Mouse (Mus musculus) v-Abl transformed pro-B cells (cell line): ENCODE results near the gene Efcab6.

Source experiments
- in situ Hi-C, 2 experiments: fragments of 400-800 bp; cut with MboI; formaldehyde crosslinking; loops; one replicate each; pipeline ENCODE4 v1.15.1; 2025; ENCODE audit not compliant: unreplicated experiment in 2 of 2

Efcab6 gene

DNA sequence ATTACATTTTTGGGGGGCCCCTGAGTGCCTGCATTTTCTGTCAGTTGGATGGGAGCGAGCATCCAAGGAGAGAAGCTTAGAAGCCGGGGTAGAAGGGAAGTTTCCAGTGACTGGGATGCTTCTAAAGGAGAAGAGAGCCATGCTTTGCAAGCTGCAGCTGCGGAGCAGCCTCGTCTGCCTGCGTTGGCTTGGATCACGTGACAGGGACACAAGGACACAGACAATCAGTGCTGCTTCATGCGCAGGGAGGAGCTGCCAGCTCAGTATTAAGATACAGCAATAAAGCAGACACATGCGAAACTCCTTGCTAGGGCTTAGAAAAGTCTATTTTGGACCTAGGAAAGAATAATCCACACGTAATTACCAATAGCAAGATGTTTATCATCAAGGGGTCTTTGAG is 167.9 kb downstream of the Efcab6 start:
- in situ Hi-C loops = no loop called here

DNA sequence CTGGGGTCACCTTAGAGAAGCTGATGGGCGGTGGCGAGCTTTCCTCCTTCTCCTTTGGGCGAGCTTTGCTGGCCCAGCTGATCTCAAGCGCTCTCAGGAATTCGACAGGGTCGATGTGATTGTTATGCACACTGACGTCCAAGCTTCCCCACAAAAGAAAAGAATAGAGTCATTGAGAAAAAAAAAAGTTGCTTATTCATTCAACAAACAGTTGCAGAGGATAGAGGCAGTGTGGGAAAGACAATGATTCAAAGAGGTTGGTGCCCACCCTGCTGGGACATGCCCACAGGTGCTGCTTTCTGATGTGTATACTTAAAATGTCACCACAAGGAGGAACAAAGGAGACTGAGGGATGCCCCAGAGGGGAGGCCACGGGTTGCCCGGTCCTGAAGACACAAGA is 169.2 kb downstream of the Efcab6 start:
- in situ Hi-C loops = no loop called here

DNA sequence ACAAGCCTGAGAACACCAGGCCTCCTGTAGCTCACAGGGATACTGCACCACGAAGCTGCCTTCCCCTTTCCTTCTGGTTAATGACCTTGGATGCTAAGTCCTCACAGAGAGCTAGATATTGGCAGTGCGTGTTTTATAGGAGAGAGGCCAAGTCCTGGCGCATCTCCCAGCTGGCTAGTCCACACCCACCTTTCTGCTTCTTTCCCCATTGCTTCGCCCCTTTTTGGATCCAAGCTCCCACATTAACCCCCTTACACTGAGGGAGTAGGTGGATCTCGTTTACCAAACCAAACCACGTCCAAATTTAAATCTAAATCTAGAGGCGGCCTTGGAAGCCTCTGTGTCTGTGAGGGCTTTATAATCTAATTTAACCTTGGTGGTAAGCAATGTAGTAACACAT is 170.9 kb downstream of the Efcab6 start:
- in situ Hi-C loops = no loop called here

DNA sequence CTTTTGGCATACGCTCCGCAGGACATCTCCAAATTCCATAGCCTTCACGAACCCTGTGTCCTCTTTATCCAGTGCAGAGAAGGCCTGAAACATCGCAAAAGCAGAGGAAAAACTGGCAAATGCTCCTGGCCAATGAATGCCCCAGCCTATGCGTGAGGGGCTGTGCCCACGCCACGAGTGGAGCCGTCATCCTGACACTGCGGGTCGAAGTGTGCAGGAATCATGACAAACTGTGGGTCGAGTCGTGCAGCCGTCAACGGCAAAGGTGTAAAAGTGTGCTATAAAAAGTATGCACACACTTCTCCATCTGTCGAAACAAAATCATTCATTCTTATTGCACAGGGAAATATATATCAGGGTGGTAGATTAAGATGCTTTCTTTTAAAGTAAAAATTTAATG is 172.3 kb downstream of the Efcab6 start:
- in situ Hi-C loops = no loop called here

DNA sequence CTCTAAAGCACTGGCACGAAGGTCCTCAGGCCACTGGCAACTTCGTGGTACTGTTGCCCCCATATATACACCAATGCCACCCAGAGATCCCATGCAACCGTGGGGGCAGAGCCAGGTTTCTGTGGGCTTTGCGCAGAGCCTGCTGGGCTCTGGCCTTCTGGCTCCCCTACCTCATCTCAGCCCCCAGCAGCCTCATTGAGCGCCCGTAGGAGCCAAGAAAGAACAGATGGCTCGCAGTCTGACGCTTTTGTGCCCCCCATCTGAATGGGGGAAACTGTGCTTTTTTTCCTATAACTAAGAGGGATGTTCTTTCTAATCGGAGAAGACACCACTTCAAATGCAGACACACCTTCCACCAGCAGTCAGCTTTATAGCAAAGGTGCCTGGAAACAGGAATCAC is 180.9 kb downstream of the Efcab6 start:
- in situ Hi-C loops = no loop called here

DNA sequence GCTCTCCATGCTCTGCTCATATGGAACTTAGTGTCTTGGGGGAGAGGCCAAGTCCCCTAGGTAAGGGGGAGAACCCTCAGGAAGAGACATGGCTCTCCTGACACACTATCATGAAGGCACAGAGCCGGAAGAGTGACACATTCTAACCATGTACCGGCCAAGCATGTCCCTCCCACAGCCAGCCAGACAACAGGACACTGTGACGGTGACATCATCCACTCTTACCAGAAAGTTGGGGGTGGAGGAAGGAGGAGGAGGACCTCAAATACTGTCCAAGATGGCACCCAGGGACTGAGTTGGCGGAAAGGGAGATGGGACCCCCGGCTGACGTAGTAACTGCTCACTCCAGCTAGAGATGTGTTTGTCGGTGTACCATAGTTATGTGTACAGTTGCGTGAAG is 181.4 kb downstream of the Efcab6 start:
- in situ Hi-C loops = no loop called here

DNA sequence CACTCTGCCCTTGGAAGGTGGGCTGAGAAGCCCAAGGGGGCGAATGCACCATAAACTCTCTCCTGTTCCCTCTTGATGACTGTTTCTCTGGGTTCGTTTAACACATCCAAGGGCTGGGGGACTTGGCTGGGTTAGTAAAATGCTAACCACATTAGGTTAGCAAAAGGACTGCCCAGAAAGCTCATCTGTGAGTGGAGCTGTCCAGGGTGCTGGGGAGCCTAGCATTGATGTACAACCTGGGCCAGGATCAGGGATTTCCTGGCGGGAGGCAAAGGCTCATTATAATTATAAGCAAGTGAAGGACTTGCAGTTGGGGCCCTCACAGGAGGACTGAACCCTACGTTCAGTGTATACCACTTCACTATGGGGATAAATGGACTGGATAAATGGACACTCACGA is 185.3 kb downstream of the Efcab6 start:
- in situ Hi-C loops = no loop called here

DNA sequence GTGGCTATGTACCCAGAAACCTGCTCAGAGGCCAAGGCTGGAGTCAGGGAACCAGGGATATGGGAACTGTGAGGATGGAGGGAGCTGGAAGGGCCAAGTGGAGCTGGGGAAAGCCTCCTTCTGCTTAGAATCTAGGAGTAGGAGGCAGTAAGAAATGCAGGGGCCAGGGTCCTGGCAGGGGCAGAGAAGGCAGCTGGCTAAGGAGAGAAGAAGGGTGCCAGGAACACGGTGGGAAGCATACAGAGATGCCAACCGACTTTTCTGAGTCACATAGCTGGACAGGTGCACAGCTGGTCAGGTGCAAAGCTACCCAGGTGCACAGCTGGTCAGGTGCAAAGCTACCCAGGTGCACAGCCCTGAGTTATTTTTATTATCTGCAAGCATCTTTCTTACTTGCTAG is 187.3 kb downstream of the Efcab6 start:
- in situ Hi-C loops = no loop called here

DNA sequence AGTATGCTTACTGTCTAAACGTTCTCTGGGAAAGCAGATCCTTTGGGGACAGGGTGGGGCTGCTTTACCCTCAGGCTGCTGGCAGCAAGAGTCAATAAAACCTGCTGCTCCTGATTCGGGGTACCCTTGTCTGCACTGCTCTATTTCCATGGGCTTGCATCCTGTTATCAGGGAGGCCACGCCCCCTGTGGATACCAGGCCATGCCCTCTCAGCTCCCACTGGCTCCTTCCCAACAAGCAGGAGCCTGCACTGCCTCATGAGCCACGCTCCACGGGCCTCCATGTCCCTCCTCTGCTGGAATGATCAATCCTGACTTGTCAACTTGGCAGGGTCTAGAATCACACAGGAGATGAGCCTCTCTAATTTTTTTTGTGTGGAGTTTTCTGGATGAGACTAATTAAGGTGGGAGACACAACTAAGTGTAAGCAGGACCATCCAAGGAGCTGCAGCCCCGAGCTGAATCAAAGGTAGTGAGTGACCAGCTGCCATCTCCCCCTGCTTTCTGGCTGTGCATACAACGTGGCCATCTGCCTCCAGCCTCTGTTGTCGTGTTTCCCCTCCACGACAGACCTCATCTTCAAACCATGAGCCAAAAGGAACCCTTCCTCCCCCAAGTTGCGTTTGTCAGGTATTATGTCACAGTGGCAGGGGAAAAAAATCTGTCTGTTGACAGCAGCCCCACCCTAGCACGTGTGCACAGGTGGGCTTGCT is 187.9 kb downstream of the Efcab6 start:
- in situ Hi-C loops = no loop called here

DNA sequence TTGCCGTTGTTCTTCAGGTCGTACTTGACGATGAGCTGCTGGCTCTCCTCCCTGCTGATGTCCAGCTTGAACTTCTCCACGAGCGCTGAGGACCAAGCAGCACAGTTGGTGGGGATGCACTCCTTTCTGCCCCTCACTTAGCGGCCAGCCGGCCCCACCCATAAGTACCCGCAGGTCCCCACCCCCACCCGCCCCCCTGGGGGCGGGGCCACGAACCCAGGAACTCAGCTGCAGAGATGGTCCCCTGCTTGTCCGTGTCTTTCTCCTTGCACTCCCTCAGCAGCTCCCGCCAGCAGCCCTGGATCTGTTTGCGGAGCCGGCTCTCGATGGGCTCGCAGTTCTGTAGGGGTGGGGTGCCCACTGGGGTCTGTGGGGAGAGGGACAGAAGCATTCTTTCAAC is 194.2 kb downstream of the Efcab6 start:
- in situ Hi-C loops = no loop called here

DNA sequence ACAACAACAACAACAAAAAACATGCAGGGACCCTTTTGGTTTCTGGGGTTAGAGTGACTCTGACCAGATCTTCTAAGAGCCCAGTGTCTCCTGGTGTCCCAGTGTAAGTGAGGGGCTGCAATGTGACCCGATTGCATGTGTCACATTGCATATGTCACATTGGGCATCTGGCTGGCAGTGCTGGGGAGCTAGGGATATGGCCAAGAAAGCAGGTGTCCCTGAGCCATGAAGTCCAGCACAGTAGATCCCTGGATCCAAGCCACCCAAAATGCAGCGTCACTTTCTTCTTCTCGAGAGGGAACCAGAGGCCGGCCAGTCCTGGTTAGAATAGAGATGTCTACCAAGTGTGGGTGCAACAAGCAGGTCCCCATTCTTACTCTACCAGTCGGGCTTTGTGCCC is 199.6 kb downstream of the Efcab6 start:
- in situ Hi-C loops = no loop called here

DNA sequence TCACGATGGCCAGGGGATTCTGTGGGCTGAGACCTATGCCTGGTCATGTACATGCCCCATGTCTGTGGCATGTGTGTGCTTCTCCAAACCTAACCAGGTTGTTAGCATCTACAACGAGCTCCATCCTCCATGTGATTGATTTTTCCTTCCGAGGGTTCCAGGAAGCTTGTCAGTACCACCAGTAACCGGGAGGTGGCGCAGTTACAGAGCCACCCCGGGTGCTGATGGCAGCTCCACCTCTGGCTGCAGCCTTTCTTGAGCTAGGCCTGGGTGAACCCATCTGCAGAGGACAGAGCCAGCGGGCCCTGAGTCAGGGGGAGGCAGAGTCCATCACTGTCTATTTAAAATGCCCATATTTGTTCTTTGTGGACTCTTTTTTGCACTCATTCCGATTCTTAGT is 208.1 kb downstream of the Efcab6 start:
- in situ Hi-C loops = no loop called here

DNA sequence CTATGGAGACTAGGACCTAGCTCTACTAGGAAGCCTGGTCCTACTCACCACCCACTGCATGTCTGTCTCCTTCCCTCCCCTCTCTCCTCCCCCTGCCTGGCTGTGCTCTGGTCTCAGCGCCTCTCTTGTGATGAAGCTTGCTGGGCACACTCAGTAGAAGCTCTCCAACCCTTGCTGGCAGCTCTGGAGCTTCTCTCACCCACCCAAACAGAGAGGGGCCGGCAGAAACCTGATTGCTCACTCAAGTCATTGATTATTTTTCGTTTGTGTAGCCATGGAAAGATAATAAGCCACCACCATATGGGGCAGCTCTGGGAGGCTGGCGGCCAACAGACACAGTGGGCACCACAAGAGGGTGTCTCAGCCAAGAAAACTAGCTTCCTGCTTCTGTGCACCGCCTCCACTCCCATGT is 211.8 kb downstream of the Efcab6 start:
- in situ Hi-C loops = no loop called here

DNA sequence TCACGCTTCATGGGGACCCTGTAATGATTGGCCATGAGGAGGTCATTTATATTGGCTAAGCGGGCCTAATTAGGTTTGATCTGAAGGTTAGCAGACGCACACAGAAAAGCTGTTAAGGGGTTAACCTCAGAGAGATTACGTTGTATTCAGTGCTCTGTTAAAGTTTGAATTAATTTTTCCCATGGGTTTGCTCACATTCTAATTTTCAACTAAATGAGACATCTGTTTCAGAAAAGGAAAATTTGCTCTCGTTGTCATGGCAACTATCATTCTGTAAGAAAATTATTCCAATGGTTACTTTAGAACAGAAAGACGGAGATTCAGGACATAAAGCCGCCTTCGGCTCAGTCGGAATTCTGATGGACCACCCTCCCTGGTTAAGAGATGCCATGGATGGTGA is 217.0 kb downstream of the Efcab6 start:
- in situ Hi-C loops = no loop called here

DNA sequence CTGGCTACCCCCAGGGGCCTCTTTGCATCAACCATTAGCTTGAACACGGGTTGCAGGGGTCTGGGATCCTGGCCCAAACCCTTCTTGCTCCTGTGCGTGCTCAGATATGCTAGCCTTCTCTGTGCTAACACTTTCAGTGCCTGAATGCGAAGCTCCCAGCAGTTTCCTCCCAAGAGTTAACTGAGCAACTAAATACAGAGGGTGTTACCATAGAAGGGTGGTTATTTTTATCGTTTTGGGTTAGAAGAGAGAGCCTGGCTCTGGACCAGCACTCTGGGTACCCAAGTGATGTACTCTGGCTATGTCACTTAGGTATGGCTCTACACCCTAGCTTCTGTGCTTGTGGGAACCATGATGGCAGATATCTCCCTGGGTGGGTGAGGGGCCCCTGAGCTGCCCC is 217.7 kb downstream of the Efcab6 start:
- in situ Hi-C loops = no loop called here

DNA sequence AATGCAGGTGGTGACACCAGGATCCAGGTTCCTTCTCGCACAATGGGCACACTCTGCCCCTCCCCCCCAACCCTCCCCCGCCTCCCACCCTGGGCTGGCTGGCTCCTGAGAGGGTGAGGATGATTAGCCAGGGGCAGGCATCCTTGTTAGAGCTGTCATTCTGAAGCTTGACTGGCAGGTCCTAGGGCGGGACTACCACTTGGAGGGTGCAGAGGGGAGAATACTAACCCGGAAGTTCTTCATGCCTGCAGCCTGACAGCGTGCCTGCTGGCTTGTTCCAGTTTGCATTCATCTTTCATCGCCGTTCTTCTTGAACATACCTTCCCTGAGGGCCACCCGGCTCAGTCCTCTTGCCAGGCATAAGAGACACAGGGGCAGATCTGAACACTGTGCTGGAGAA is 218.6 kb downstream of the Efcab6 start:
- in situ Hi-C loops = no loop called here

DNA sequence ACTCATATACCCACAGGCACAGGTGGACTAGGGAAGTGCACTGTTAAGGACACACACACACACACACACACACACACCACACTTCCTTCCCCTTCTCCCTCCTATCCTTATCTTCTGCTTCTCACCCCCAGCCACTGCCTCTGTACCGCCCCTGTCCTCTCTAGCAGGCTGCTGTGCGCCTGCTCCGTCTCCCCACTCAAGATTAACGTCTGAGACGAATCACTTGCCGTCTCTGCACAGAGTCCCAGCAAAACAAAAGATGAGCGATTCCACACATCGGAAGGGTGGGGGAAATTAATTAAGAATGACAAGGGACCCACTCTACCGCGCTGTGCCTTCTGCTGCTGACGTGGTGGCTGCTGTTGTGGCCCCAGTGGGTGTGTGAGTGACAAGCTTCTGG is 219.4 kb downstream of the Efcab6 start:
- in situ Hi-C loops = no loop called here

DNA sequence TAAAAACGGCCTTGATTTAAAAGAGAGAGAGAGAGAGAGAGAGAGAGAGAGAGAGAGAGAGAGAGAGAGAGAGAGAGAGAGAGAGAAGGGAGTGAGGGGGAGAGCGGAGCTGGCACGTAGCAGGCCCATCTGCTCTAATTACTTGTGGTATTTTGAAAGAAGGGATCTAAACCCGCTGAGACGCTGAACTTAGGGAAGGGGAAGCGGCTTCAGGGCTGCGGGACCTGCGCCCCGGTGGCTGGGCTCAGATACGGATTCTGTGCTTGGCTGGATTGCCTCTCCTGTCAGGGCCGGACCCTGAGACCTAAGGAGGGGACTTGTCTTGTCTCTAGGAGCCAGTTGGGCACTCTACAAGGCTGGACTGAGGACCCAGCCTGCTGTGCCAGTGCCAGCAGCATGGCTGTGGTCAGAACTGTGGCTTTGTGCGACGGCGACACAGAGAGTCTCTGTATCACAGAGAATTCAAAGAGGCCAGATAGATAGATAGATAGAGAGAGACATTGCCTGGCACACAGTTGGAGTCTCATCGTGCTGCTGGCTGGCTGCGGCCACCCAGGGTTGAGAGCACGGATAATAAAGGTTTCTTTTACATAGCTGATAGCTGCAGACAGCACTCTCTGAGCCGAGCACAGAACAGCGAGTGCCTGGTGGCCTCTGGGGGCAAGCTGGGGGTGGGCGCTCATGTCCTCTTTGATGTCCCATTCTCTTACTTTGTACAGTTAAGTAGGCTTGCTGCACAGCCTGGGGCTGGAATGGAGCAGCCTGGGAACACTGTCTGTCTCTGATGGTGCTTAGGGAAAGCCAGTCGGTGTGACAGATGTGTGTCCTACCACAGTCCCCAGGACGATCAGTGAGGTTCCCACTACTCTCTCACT is 222.0 kb downstream of the Efcab6 start:
- in situ Hi-C loops = no loop called here

DNA sequence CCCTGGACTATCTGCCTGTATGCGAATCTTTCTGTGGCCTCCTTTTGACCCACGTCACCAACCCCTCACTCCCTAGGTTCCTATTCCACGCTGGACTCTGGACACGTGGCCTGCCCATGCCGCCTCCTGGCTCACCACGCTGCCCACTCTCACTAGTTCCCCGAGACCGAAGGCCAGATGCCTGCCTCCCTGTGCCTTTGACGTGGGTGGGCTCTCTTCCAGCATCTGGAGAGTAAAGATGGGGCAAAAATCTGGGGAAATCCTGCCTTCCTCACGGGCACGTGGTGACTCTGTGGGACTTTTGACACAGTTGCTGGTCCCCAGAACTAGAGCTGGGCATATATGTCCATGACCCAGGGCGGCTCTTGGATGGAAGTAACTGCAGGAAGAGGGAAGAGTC is 222.8 kb downstream of the Efcab6 start:
- in situ Hi-C loops = no loop called here

DNA sequence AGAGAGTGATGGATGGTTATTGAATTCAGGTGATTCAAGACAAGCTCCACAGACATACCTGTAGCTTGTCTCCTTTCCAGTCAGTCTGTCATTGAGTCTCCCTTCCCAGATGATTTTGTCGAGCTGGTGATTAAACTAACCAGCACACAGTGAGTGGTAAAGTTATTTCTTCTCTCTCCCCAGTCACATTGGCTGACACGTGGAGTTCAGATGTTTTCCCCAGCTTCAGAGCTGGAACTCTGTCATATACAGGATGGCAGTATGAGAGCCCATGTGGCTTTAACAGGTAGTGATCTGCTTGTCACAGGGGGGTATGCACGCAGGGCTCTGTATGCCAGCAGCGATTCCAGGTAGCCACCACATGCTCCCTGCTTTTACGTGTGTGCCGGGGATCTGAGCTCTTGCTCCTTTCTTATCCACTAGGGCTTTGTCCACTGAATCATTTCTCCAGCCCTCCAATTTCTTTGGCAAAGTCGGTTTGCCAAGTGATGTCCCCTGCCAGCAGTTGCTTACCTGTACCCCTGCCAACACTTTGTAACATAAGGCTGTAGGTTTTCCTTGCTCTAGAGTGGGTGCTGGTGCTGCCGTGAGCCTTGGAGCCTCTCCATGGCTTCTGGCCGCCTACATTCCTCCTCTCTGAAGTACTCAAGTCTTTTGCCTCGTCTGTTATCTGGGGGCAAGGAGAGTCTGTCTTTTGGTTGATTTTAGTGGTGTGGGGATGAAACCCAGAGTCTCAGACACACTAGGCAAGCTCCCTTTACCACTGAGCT is 224.0 kb downstream of the Efcab6 start:
- in situ Hi-C loops = no loop called here

DNA sequence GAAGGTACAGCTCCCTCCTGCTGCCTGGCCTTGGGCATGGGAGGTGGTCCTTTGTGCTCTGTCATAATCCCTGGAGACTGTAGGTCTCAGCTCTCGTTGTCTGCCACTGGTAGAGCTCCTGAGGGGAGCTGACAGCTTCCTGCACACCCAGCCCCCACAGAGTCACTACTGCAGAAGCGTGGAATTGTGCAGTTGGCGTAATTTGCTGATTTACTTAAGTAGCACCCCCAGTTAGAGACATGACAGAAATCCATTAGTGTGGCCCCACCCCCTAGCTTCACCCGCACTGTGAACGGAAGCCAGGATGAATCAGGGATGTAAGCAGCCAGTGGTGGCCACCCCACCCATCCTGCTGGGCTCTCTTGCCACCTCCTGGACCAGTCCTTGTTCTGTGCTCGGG is 232.9 kb downstream of the Efcab6 start:
- in situ Hi-C loops = no loop called here
